Mouse (Mus musculus) monocyte, adult 2 months (primary cell): ENCODE measurements at regions not wholly inside any gene's neighbourhood (a gene's known extent, or its start where the extent isn't known, plus 50 kb on each side); places are given as distances from the start of the nearest gene placed in this dataset.
"Not testable (repeated sequence)": the region's sequence is repeated elsewhere in the genome, so short reads cannot be mapped to it uniquely, and the experiment has no call there.

Source experiments
- DNase-seq, 2 experiments: peaks; one replicate each; pipeline ENCODE4 v3.0.0; 2022; ENCODE audit warnings: low spot score in 2 of 2, low read depth in 1 of 2

GRCm38 (mm10) chr1:154016516-154016915 lies 116.5 kb upstream of the Teddm2 start:
- DNase-seq = no peak

DNA sequence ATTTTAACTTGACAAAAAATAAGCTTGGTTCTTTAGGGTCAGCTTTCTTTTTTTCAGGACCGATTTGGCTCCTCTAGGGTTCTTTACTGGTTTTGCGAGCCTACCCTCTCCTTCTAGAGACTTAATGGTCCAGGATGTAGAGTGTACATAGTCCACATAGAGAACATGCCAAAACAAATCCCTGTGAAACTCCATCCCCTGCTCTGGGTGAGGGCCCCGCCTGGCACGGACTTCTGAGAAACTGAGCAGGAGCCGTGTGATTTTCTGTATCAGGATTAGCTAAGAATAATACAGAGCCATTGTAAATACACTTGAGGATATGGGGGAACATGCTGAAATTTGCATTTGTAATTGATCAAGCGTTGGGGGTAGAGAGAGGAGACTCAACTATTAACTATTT lies 118.2 kb upstream of the Teddm2 start:
- DNase-seq = no peak

DNA sequence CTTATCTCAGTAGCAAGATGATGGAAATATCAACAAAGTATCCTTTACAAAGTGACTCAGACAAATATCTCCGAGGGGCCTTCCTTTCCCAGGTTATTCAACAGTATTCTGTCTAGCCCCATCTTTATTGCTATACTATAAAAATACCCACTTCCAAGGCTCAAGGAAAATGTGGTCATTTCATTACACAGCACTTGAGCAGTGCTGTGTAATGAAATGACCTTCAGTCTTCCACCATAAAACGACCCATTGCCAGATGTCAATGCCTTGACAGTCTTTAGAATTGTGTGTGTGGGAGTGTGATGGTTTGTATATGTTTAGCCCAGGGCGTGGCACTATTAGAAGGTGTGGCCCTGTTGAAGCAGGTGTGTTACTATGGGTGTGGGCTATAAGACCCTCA lies 124.3 kb upstream of the Teddm2 start:
- DNase-seq = no peak

DNA sequence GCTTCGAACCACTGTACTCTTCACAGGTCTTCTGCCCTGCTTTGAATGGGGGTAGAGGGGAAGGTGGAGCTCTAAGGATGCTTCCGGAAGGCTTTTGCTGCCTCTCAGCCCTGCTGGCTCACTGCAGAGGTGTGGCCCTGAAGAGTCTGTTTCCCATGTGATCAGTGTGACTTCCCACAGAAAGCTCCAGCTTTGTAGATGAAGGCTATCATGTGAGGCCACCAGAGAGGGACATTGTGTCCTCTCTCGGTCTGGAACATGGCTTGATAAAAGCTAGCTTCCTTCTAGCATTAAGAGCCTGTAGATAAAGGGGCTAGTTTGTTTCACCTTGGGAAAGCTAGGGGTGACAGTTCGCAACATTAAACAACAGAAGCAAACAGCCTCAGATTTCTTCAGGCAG lies 127.3 kb upstream of the Teddm2 start:
- no peak for DNase-seq

- DNase-seq = no peak
Observed at GRCm38 (mm10) chr1:154029826-154030225, 129.8 kb upstream of the Teddm2 start.

- peak in 1 of 2 experiments; percentile 35 for DNase-seq
Observed at GRCm38 (mm10) chr1:154032669-154033099, 132.7 kb upstream of the Teddm2 start.

- DNase-seq = no peak
Observed at GRCm38 (mm10) chr1:154033958-154034606, 134.1 kb upstream of the Teddm2 start.

- no peak for DNase-seq
Observed at GRCm38 (mm10) chr1:154036729-154037270, 136.8 kb upstream of the Teddm2 start.

DNA sequence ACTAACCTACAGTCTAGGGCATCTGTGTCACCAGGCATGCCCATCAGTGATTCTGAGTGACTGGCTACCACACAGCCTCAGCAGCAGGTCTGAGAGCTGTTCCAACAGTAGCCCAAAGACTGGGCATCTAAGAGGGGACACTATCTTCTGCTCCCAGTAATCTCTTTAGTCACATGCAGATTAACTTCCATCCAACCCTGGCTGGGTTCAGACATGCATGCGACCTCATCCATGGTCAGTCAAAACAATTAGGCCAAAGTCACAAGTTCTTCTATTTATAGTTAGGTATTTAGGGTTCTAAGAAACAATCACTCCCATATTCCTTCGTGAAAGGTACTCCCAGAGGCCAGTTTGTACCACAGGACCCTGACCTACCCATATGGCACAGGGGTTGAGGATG lies 138.2 kb upstream of the Teddm2 start:
- no peak for DNase-seq

- no peak for DNase-seq
Observed at GRCm38 (mm10) chr1:154040907-154041306, 140.9 kb upstream of the Teddm2 start.

- no peak for DNase-seq
Observed at GRCm38 (mm10) chr1:154042956-154043355, 142.9 kb upstream of the Teddm2 start.

GRCm38 (mm10) chr1:154044712-154045111 lies 144.7 kb upstream of the Teddm2 start:
- no peak for DNase-seq

DNA sequence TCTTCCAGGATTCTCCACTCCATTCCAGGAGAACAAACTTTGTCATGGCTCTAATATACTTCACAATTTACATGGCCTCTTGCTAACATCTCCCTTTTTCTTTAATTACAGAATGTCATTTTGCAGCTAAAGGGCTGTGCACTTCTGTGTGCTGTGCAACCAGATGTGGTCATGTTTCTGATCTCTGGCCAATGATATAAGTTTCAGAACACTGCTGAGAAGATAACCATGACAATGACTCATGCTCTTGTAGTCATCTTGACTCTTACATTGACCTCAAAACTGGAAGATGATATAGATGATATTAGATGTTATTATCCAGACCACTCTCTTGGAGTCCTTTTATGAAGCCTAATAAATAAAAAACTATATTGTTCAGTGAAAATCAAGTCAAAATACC lies 145.9 kb upstream of the Teddm2 start:
- DNase-seq = no peak

GRCm38 (mm10) chr1:154053641-154054040 lies 147.3 kb upstream of the Zfp648 start:
- DNase-seq = no peak

- DNase-seq = no peak
Observed at GRCm38 (mm10) chr1:154054874-154055273, 146.1 kb upstream of the Zfp648 start.

DNA sequence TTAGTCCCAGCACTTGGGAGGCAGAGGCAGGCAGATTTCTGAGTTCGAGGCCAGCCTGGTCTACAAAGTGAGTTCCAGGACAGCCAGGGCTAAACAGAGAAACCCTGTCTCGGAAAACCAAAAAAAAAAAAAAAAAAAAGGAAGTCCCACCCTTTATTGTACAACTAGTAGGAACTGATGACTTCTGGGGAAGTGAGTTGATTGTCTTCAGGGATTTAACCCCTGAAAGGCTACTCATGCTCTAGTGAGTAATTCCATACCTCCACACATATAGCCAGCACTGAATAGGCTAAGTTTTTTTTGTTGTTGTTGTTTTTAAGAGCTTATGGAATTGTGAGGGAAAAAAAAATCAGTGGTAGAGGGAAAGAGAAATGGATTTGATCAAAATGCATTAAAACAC lies 139.6 kb upstream of the Zfp648 start:
- DNase-seq = not testable (repeated sequence)

GRCm38 (mm10) chr1:154061851-154062250 lies 139.1 kb upstream of the Zfp648 start:
- no peak for DNase-seq

- peak in 1 of 2 experiments; percentile 8 for DNase-seq
Observed at GRCm38 (mm10) chr1:154062666-154063065, 138.3 kb upstream of the Zfp648 start.

GRCm38 (mm10) chr1:154064633-154065032 lies 136.4 kb upstream of the Zfp648 start:
- no peak for DNase-seq

DNA sequence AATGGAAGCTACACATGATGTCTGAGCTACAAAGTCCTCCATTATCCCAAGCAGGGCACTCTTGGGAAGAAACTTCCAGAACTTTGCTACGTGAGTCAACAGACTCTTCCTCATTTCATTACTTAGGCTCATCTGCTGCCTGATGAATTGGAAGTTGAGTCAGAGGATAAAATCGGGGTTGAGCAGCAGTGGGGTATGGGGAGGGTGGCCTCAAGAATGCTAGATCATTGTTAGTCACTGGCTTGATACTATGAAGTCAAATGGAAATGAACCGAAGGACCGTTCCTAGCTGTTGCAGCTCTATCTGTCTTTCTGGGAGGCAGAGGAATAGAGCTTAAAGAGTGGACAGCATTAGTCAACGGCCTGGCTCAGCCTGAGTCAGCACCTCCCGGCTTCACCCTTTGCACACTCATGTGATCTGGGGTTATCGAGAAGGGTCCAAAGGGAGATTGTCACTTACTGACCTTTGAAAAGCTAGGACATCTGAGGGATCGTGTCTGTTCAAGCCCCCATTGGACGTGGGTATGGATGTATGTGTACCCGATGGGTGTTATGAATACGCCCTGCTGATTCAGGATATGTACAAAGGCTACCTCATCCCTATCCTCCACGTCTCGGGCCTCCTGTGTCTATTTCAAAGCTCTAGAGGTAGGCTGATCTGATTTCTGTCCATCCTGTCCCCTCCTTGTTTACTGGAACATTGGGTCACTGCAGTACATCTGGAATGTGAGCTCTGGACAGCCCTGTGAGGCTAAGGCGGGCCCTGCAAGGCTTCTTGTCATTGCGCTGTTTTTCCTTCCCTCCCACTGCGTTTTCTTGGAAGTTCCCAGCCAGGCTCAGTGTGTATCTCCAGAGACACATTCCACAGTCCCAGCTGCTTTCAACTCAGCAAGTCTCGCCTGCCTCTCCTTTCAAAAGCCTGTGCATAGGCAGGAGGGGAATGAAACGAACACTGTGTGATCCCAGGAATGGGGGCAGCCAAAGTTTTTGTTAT lies 135.4 kb upstream of the Zfp648 start:
- no peak for DNase-seq

DNA sequence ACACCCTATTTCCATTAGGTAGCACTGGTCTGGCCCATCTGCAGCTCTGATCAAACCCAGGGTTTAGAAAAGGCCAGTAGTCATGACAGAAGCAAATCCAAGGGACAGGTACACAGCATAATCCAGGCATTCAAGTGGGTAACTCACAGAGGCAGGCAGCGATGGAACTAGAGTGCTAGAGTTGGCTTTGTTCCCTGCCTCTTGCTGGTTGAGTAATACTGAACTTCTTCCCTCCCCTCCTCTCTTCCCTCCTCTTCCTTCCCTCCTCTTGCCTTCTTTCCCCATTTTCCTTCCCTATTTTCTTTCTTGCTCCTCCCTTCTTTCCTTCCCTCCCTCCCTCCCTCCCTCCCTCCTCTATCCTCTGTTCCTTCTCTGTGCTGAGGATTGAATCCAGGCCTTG lies 133.1 kb upstream of the Zfp648 start:
- DNase-seq = no peak

DNA sequence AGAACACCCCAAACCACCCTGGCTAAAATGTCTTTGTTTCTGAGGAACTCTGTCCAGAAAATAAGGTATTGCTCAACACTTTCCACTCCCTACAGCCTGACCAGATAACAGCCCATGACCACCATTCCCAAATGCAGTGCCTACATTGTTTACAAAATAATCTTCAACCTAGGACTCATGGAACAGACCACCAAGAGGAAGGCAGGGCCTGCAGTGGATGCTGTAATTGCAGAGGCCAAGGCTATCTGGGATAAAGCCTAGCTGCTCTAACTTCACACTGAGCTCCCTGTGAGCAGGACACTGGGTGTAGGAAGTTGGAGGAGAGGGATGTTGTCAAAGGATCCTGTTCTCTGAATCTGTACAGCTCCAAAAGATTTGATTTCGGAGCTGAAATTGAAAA lies 126.7 kb upstream of the Zfp648 start:
- DNase-seq = no peak
